Mouse (Mus musculus) lung, adult 18-20 months (tissue): Measurements from ENCODE around the gene Plcb4.
"Not testable (repeated sequence)": the region's sequence is repeated elsewhere in the genome, so short reads cannot be mapped to it uniquely, and the experiment has no call there.

Source experiments
- DNase-seq, 2 experiments: peaks; one replicate each; pipeline ENCODE4 v3.0.0; 2022; ENCODE audit warnings: mixed read lengths in 2 of 2

Gene Plcb4

GRCm38 (mm10) chr2:135958453-135958852 lies 299.6 kb downstream of the Plcb4 start:
- no peak for DNase-seq

GRCm38 (mm10) chr2:135963089-135963488 lies 304.3 kb downstream of the Plcb4 start:
- DNase-seq: no peak

GRCm38 (mm10) chr2:135966871-135967557 lies 308.2 kb downstream of the Plcb4 start:
- peak; percentile 33 to 55 for DNase-seq

- no peak for DNase-seq
Observed at GRCm38 (mm10) chr2:135968159-135968558, 309.3 kb downstream of the Plcb4 start.

GRCm38 (mm10) chr2:135970902-135971301 lies 312.1 kb downstream of the Plcb4 start:
- no peak for DNase-seq

- no peak for DNase-seq
Observed at GRCm38 (mm10) chr2:135975978-135976377, 317.2 kb downstream of the Plcb4 start.

GRCm38 (mm10) chr2:135978790-135979189 lies 320.0 kb downstream of the Plcb4 start:
- no peak for DNase-seq

GRCm38 (mm10) chr2:135980428-135980827 lies 321.6 kb downstream of the Plcb4 start:
- no peak for DNase-seq

- DNase-seq: no peak
Observed at GRCm38 (mm10) chr2:135983972-135984371, 325.2 kb downstream of the Plcb4 start.

- DNase-seq: no peak
Observed at GRCm38 (mm10) chr2:135985536-135986265, 326.9 kb downstream of the Plcb4 start.

GRCm38 (mm10) chr2:135988475-135988874 lies 329.7 kb downstream of the Plcb4 start:
- DNase-seq: not testable (repeated sequence)

- not testable (repeated sequence) for DNase-seq
Observed at GRCm38 (mm10) chr2:135990686-135991085, 331.9 kb downstream of the Plcb4 start.

GRCm38 (mm10) chr2:135993314-135993713 lies 334.5 kb downstream of the Plcb4 start:
- no peak for DNase-seq

- no peak for DNase-seq
Observed at GRCm38 (mm10) chr2:135995196-135995595, 336.4 kb downstream of the Plcb4 start.

GRCm38 (mm10) chr2:135996936-135997335 lies 338.1 kb downstream of the Plcb4 start:
- no peak for DNase-seq

- DNase-seq: no peak
Observed at GRCm38 (mm10) chr2:135997361-135998150, 338.7 kb downstream of the Plcb4 start.

- DNase-seq: no peak
Observed at GRCm38 (mm10) chr2:135998886-135999285, 340.1 kb downstream of the Plcb4 start.

GRCm38 (mm10) chr2:135999361-135999760 lies 340.6 kb downstream of the Plcb4 start:
- no peak for DNase-seq

- no peak for DNase-seq
Observed at GRCm38 (mm10) chr2:136000933-136001332, 342.1 kb downstream of the Plcb4 start.

- no peak for DNase-seq
Observed at GRCm38 (mm10) chr2:136002118-136002517, 343.3 kb downstream of the Plcb4 start.

GRCm38 (mm10) chr2:136003836-136004235 lies 345.0 kb downstream of the Plcb4 start:
- DNase-seq: no peak

- no peak for DNase-seq
Observed at GRCm38 (mm10) chr2:136006280-136006679, 347.5 kb downstream of the Plcb4 start.

GRCm38 (mm10) chr2:136012759-136013158 lies 353.9 kb downstream of the Plcb4 start:
- no peak for DNase-seq
